Mouse (Mus musculus) embryonic facial prominence, embryonic 15.5 days (tissue): ENCODE measurements around the gene Srp9. TPM values are rescaled to one million over a fixed set of nuclear protein-coding genes. Genes with fewer than 3 reads are reported as not detected.

Experiments
- ATAC-seq: fragments of 200-750 bp; cut with Nextera tagmentation; 2 replicates; pipeline ENCODE4 v1.8.0; 2017; ENCODE audit warnings: low read depth, moderate TSS enrichment; ENCODE audit not compliant: insufficient number of reproducible peaks, low FRiP score, low TSS enrichment
- H3K27ac ChIP-seq: fragments of 300-500 bp; sonication (generic); replicated peaks from 2 replicates; pipeline ENCODE4 v1.5.1; 2015; ENCODE audit warnings: mild to moderate bottlenecking, inconsistent platforms
- H3K27me3 ChIP-seq: fragments of 300-500 bp; sonication (generic); 2 replicates; pipeline ENCODE4 v1.6.1; 2015; ENCODE audit warnings: inconsistent platforms
- H3K36me3 ChIP-seq: fragments of 300-500 bp; sonication (generic); 2 replicates; pipeline ENCODE4 v1.6.1; 2015; ENCODE audit warnings: mild to moderate bottlenecking, inconsistent platforms
- H3K4me1 ChIP-seq: fragments of 300-500 bp; sonication (generic); 2 replicates; pipeline ENCODE4 v1.6.1; 2015; ENCODE audit warnings: inconsistent platforms
- H3K4me2 ChIP-seq: fragments of 300-500 bp; sonication (generic); replicated peaks from 2 replicates; pipeline ENCODE4 v1.6.1; 2015; ENCODE audit warnings: mild to moderate bottlenecking, inconsistent platforms
- H3K4me3 ChIP-seq: fragments of 300-500 bp; sonication (generic); replicated peaks from 2 replicates; pipeline ENCODE4 v1.5.1; 2015; ENCODE audit warnings: mild to moderate bottlenecking, inconsistent platforms
- H3K9ac ChIP-seq: fragments of 300-500 bp; sonication (generic); 2 replicates; pipeline ENCODE4 v1.6.1; 2015; ENCODE audit warnings: inconsistent platforms
- H3K9me3 ChIP-seq: fragments of 300-500 bp; sonication (generic); replicated peaks from 2 replicates; pipeline ENCODE4 v1.6.1; 2016; ENCODE audit warnings: inconsistent platforms
- WGBS: fragments of 180-500 bp; shearing (Covaris S2); methylation state at CpG from one replicate; pipeline ENCODE4 v1.1.7; 2015; 5-methylcytosine and 5-hydroxymethylcytosine counted together
- polyA plus RNA-seq: library from polyadenylated mRNA; unstranded; fragments of >200 nt; fragmentation: Nextera tagmentation; extraction: Ambion mirVana; gene quantifications from 2 replicates; pipeline ENCODE4 v1.2.1, GENCODE M21; 2015

Gene Srp9
- polyA plus RNA-seq: 141 and 147 TPM in 2 replicates

GRCm38 (mm10) chr1:182124506-182124905 is at the start of gene Srp9:
Gene Srp9 (plus strand): TSS chr1:182124737.
- WGBS: under 1% methylated on average over 35 of the region's 37 CpGs

DNA sequence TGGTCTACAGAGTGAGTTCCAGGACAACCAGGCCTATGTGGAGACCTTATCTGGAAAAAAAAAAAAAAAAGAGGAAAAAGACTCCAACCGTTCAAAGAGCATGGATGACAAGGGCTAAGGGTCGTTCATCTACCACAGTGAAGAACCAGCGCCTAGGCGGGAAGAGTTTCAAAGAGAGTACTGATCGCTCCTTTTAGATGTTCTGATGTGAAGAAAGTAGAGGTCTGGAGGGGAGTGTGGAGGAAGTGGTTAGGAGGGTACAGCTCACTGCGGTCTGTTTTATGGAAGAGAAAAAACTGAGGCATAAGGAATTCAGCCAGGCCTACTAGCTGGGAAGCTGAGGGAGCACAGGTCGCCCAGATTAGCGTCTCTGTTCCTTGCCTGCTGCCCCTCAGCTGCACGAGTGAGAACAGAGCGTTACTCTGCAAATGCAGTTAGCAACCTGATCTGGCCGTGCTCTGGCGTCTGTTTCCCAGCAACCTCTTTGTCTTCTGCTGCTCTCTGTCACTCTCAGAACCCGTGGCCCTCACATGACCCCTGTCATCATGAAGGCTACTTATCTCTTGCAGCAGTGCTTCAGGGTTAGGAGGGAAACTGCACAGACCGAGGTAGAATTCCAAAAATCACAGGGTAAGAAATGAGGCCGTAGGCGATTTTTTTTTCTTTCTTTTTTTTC is 42.7 kb upstream of the Srp9 start:
- peak; percentile 65 for ATAC-seq
- no peaks in the 10 kb centered on the region for H3K27me3 ChIP-seq
- H3K36me3 ChIP-seq: no peaks in the 10 kb centered on the region
- H3K9ac ChIP-seq: no peak overlapping the region
- no peak overlapping the region for H3K4me3 ChIP-seq
- no peak overlapping the region for H3K4me2 ChIP-seq
- peaks cover 12% of the 10 kb centered on the region for H3K4me1 ChIP-seq
- WGBS: 22% methylated on average over 16 of the region's 16 CpGs
- peak overlapping the region; percentile 69; the same call in 1 of the 2 replicates for H3K27ac ChIP-seq
- no peaks in the 10 kb centered on the region for H3K9me3 ChIP-seq

More at GRCm38 (mm10) chr1:182124506-182124905, at the start of gene Srp9:
- peaks cover 17% of the 10 kb centered on the region for H3K4me1 ChIP-seq
- H3K9ac ChIP-seq: peak within 1 kb of the TSS; percentile 67
- H3K27me3 ChIP-seq: no peaks in the 10 kb centered on the region
- H3K4me3 ChIP-seq: peak within 1 kb of the TSS; percentile 93
- H3K36me3 ChIP-seq: peaks cover 11% of the 10 kb centered on the region; the same call in 1 of the 2 replicates
- ATAC-seq: peak; percentile 99
- H3K27ac ChIP-seq: peak within 1 kb of the TSS; percentile 86
- H3K4me2 ChIP-seq: peak within 1 kb of the TSS; percentile 59
- H3K9me3 ChIP-seq: no peaks in the 10 kb centered on the region

DNA sequence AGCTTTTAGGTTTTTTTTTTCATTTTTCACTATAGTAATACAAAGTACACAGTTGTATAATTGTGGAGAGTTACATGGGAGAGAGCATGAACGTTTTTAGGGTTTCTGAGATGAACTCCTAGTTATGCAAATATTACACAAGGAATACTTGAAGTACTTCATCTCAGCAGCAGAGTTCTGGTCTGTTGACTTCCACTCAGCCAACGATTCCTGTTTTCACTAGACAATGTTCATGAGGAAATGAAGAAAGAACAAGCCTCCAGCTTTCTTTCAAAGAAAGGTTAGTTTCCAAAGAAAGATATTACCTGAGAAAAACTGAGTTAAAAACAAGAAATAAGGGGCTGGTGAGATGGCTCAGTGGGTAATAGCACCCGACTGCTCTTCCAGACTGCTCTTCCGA is 41.1 kb upstream of the Srp9 start:
- Histone ChIP-seq H3K9ac (no peak overlapping the region), H3K4me1 (peaks cover 26% of the 10 kb centered on the region), H3K27me3 (no peaks in the 10 kb centered on the region), H3K4me2 (no peak overlapping the region), H3K36me3 (no peaks in the 10 kb centered on the region), H3K9me3 (no peaks in the 10 kb centered on the region), H3K27ac (no peak overlapping the region), H3K4me3 (no peak overlapping the region)
- no peak for ATAC-seq
- 76% methylated on average over 4 of the region's 4 CpGs for WGBS

GRCm38 (mm10) chr1:182086759-182087158 is 37.8 kb upstream of the Srp9 start:
- H3K9ac ChIP-seq: no peak overlapping the region
- ATAC-seq: no peak
- no peak overlapping the region for H3K4me3 ChIP-seq
- H3K27ac ChIP-seq: peak overlapping the region; percentile 34; the same call in 1 of the 2 replicates
- H3K36me3 ChIP-seq: no peaks in the 10 kb centered on the region
- no peaks in the 10 kb centered on the region for H3K27me3 ChIP-seq
- no peaks in the 10 kb centered on the region for H3K9me3 ChIP-seq
- 43% methylated on average over 7 of the region's 7 CpGs for WGBS
- H3K4me1 ChIP-seq: peaks cover 59% of the 10 kb centered on the region
- no peak overlapping the region for H3K4me2 ChIP-seq

- H3K4me2 ChIP-seq: no peak overlapping the region
- H3K4me1 ChIP-seq: peaks cover 59% of the 10 kb centered on the region
- H3K9me3 ChIP-seq: no peaks in the 10 kb centered on the region
- H3K27me3 ChIP-seq: no peaks in the 10 kb centered on the region
- no peak for ATAC-seq
- no peaks in the 10 kb centered on the region for H3K36me3 ChIP-seq
- H3K27ac ChIP-seq: no peak overlapping the region
- no peak overlapping the region for H3K4me3 ChIP-seq
- H3K9ac ChIP-seq: no peak overlapping the region
- 88% methylated on average over 3 of the region's 3 CpGs for WGBS
Measured at GRCm38 (mm10) chr1:182087351-182087750, 37.2 kb upstream of the Srp9 start.

DNA sequence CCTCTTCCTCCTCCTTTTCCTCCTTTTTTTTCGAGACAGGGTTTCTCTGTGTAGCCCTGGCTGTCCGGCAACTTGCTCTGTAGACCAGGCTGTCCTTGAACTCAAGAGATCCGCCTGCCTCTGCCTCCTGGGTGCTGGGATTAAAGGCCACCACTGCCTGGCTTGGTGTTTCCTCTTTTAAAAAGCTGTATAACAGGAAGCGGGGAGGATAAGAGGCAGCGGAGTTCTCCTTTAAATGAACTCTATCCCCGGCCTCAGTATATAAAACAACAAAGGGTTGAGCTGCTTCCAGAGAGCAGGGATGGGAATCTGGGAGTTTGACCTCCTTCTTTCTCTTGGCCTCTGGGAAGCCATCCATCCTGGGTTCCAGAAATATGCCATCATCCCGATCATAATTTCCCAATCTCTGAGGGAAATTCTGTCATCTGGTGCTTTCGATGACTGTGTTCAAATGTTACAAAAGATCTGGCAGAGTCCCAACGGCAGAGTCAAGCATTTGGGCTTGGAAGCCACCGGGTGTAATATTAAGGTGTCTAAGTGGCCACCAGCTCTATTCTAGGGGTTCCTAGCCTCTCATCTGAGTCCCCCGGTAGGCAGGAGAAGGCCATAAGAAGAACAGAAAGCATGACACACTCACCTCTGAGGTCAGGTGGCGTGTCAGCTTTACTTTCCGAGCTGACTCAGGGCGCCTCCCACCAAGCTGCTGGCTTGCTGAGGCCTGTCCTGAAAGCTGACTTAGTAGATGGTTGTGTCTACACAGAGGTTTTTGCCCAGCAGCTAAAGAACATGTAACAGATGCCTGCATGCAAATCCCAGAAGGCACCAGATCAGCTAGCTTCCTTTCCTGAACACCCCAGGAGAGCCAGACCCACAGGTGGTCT is 36.5 kb upstream of the Srp9 start:
- H3K4me3 ChIP-seq: no peak overlapping the region
- H3K4me2 ChIP-seq: no peak overlapping the region
- peak overlapping the region; percentile 85 for H3K27ac ChIP-seq
- H3K9ac ChIP-seq: no peak overlapping the region
- peaks cover 59% of the 10 kb centered on the region for H3K4me1 ChIP-seq
- ATAC-seq: no peak
- H3K9me3 ChIP-seq: no peaks in the 10 kb centered on the region
- no peaks in the 10 kb centered on the region for H3K27me3 ChIP-seq
- WGBS: 69% methylated on average over 14 of the region's 14 CpGs
- H3K36me3 ChIP-seq: no peaks in the 10 kb centered on the region

DNA sequence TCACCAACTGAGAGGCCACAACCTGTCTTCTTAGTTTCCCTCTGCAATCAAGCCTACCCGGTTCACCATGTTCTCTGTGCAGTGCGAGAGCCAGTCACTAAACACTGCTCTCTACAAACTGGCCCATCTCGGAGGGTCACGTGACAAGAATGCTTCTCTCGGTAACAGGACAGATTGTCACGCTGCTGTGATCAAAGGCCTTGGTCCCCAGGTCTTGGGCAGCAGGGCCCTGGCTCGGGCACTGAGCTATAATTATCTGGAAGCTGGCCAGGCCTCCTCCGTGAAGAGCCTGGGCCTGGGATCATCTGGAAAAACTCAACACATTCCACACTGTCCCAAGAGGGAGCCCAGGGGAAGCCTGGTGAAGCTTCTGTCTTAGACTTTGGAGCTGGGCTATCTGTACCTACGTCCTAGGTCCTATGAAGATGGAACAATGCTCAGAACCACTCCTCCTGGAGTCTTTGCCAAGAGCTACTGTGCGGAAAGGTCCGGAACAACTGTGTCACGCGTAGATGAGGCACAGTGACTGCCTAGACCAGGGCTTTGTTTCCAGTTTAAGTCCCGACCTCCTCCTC is 35.6 kb upstream of the Srp9 start:
- H3K9ac ChIP-seq: no peak overlapping the region
- ATAC-seq: no peak
- H3K4me2 ChIP-seq: no peak overlapping the region
- no peak overlapping the region for H3K4me3 ChIP-seq
- no peaks in the 10 kb centered on the region for H3K36me3 ChIP-seq
- no peaks in the 10 kb centered on the region for H3K27me3 ChIP-seq
- peak overlapping the region; percentile 85 for H3K27ac ChIP-seq
- peaks cover 63% of the 10 kb centered on the region for H3K4me1 ChIP-seq
- WGBS: 37% methylated on average over 14 of the region's 14 CpGs
- H3K9me3 ChIP-seq: no peaks in the 10 kb centered on the region

GRCm38 (mm10) chr1:182089600-182090297 is 34.8 kb upstream of the Srp9 start:
- Histone ChIP-seq H3K9ac (no peak overlapping the region), H3K27me3 (no peaks in the 10 kb centered on the region), H3K9me3 (no peaks in the 10 kb centered on the region), H3K4me1 (peaks cover 68% of the 10 kb centered on the region), H3K27ac (peak overlapping the region; percentile 85), H3K4me3 (no peak overlapping the region), H3K4me2 (no peak overlapping the region), H3K36me3 (no peaks in the 10 kb centered on the region)
- WGBS: 20% methylated on average over 15 of the region's 15 CpGs
- no peak for ATAC-seq

GRCm38 (mm10) chr1:182090298-182090677 is 34.2 kb upstream of the Srp9 start:
- H3K9ac ChIP-seq: no peak overlapping the region
- H3K9me3 ChIP-seq: no peaks in the 10 kb centered on the region
- no peak overlapping the region for H3K4me3 ChIP-seq
- no peak overlapping the region for H3K4me2 ChIP-seq
- H3K36me3 ChIP-seq: no peaks in the 10 kb centered on the region
- peaks cover 73% of the 10 kb centered on the region for H3K4me1 ChIP-seq
- H3K27ac ChIP-seq: peak overlapping the region; percentile 85
- no peaks in the 10 kb centered on the region for H3K27me3 ChIP-seq
- WGBS: 33% methylated on average over 5 of the region's 5 CpGs
- ATAC-seq: no peak

DNA sequence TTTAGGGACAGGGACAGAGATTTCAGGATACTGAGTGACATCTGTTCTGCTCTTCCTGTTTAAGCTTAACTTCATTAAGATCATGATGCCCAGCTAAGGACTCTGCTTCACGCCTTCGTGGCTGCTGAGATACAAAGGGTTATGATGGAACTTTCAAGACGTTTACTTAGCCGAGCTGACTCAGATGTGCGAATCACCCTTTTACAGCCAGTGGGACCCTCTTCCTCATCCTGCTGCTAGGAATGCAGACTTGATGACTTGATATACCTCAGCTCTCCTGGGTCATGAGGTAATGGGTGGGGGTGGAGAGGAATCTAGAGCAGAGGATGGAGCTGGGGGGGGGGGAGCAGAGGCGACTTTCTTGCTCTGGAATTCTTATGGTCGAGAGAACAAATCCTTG is 33.3 kb upstream of the Srp9 start:
- H3K9me3 ChIP-seq: no peaks in the 10 kb centered on the region
- ATAC-seq: no peak
- H3K27ac ChIP-seq: 0 out of 2 replicates have a peak overlapping the region, but pooled peaks have one; percentile 85
- no peaks in the 10 kb centered on the region for H3K36me3 ChIP-seq
- H3K27me3 ChIP-seq: no peaks in the 10 kb centered on the region
- H3K9ac ChIP-seq: no peak overlapping the region
- H3K4me1 ChIP-seq: peaks cover 79% of the 10 kb centered on the region
- WGBS: 48% methylated on average over 7 of the region's 7 CpGs
- no peak overlapping the region for H3K4me2 ChIP-seq
- no peak overlapping the region for H3K4me3 ChIP-seq
